Mouse (Mus musculus): ENCODE results near the gene Tia1.

DNA sequence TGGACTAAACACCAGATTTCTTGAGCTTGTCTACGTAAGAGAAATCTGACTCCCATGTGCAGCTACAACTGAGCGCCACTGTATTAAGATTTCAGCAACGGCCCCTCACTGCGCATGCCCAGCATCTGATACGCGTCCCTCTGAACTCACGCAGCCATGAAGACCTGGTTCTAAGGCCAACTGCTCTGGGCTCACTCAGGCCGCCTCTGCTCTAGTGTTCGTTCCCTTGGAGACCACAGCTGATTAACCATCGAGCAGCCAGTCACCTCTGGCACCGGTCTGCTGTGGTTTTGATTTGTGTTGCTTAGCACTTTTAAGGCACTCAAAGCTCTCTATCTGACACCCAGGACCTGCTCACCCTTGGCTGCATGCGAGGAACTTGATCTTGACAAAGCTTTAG, 16.7 kb upstream of the Tia1 start:
- TF ChIP-seq POLR2A (IDR thresholded peaks at IDR 0.05; ENCODE audit: borderline replicate concordance, insufficient read depth, low read length) (no peak), CTCF (IDR thresholded peaks at IDR 0.05; ENCODE audit: borderline replicate concordance, insufficient read depth, low read depth, low read length) (no peak)

Measured in cerebellum, adult 2 months (tissue).